28 mouse cellular contexts compared by ENCODE assay signal in genomic region chr15:67545745-67546144, GRCm38 (mm10).
DNase-seq lines count a peak whose midpoint lies in the region; ATAC-seq and TF ChIP-seq lines count a peak whose summit lies in the region.
"Had no signal": no experiment of that assay in that cellular context is flagged by ENCODE, and none has a peak within 500 bp of the region (broad histone marks: within the 10 kb centered on the region; RNA-seq: fewer than 3 reads in every experiment).

No protein-coding gene starts in this region.

- TF ChIP-seq EP300 in liver, postnatal 0 days (IDR thresholded peaks at IDR 0.05; ENCODE audit: low read depth) = no peak

- H3K36me3 ChIP-seq in neural tube, embryonic 15.5 days = no peaks in the 10 kb centered on the region
- H3K36me3 ChIP-seq in liver, postnatal 0 days (replicated peaks; ENCODE audit: insufficient read depth, low read length) = no peaks in the 10 kb centered on the region
- H3K36me3 ChIP-seq: embryonic facial prominence, embryonic 13.5 days; embryonic facial prominence, embryonic 15.5 days; forebrain, embryonic 10.5 days; forebrain, embryonic 12.5 days; G1E had no signal

- peaks cover 12% of the 10 kb centered on the region for H3K4me1 ChIP-seq in neural tube, embryonic 15.5 days
- no peaks in the 10 kb centered on the region for H3K4me1 ChIP-seq in liver, postnatal 0 days (ENCODE audit: insufficient read depth)
- H3K4me1 ChIP-seq: embryonic facial prominence, embryonic 13.5 days; embryonic facial prominence, embryonic 15.5 days; forebrain, embryonic 10.5 days; forebrain, embryonic 12.5 days had no signal

- no peak overlapping the region for H3K4me3 ChIP-seq in neural tube, embryonic 15.5 days (replicated peaks)
- H3K4me3 ChIP-seq in liver, postnatal 0 days (ENCODE audit: low read depth, low read length) = no peak overlapping the region
- H3K4me3 ChIP-seq: embryonic facial prominence, embryonic 13.5 days; embryonic facial prominence, embryonic 15.5 days; erythroblast, embryonic 14.5 days; forebrain, embryonic 10.5 days; forebrain, embryonic 12.5 days had no signal

- H3K9me3 ChIP-seq in neural tube, embryonic 15.5 days (replicated peaks) = no peaks in the 10 kb centered on the region
- H3K9me3 ChIP-seq in liver, postnatal 0 days (ENCODE audit: low read length) = no peaks in the 10 kb centered on the region
- H3K9me3 ChIP-seq: embryonic facial prominence, embryonic 13.5 days; embryonic facial prominence, embryonic 15.5 days; forebrain, embryonic 10.5 days; forebrain, embryonic 12.5 days; G1E had no signal

- H3K27me3 ChIP-seq in neural tube, embryonic 15.5 days (replicated peaks) = no peaks in the 10 kb centered on the region
- no peaks in the 10 kb centered on the region for H3K27me3 ChIP-seq in liver, postnatal 0 days (ENCODE audit: insufficient read depth, low read length)
- H3K27me3 ChIP-seq: CH12.LX; embryonic facial prominence, embryonic 13.5 days; embryonic facial prominence, embryonic 15.5 days; forebrain, embryonic 12.5 days had no signal

- WGBS in neural tube, embryonic 15.5 days = 89% methylated on average over 6 of the region's 6 CpGs
- WGBS in liver, postnatal 0 days (ENCODE audit: insufficient replicate concordance) = 48% methylated on average over 6 of the region's 6 CpGs

- DNase-seq in 416B (ENCODE audit: low read depth) = peak; percentile 20
- peak; percentile 25 for DNase-seq in CD4-positive, CD25-positive, alpha-beta regulatory T cell, adult 2 months (ENCODE audit: low read depth, low spot score)
- DNase-seq in liver, postnatal 0 days = no peak
- no peak for DNase-seq in thymus, adult 18-20 months
- no peak for DNase-seq in layer of hippocampus, postnatal 36 days
- DNase-seq: adrenal gland, adult 2 months; adrenal gland, postnatal 10 days; adrenal gland, postnatal 25 days; cerebellum, adult 11 months; cerebellum, adult 18-20 months; cerebellum, adult 8-10 months; cerebellum, adult 9-11 months; cerebellum, postnatal 14 days; cerebellum, postnatal 36 days; embryo, embryonic 11 days had no signal

- ATAC-seq in activated CD4-positive, CD25-positive, alpha-beta regulatory T cell, adult 4 months = peak; percentile 40
- ATAC-seq in inflammation-experienced regulatory T-cells, adult 6 months = peak; percentile 90
- ATAC-seq in neural tube, embryonic 15.5 days (ENCODE audit: low FRiP score) = no peak
- no peak for ATAC-seq in liver, postnatal 0 days
- ATAC-seq: forebrain, embryonic 14.5 days; forebrain, embryonic 16.5 days; Patski had no signal

- no peak overlapping the region for H3K9ac ChIP-seq in neural tube, embryonic 15.5 days (replicated peaks)
- no peak overlapping the region for H3K9ac ChIP-seq in liver, postnatal 0 days (replicated peaks)
- H3K9ac ChIP-seq: embryonic facial prominence, embryonic 13.5 days; embryonic facial prominence, embryonic 15.5 days; forebrain, embryonic 12.5 days had no signal

- no peak overlapping the region for H3K27ac ChIP-seq in neural tube, embryonic 15.5 days (replicated peaks)
- H3K27ac ChIP-seq in liver, postnatal 0 days (ENCODE audit: low read depth) = no peak overlapping the region
- H3K27ac ChIP-seq: embryonic facial prominence, embryonic 13.5 days; embryonic facial prominence, embryonic 15.5 days; forebrain, embryonic 10.5 days; forebrain, embryonic 12.5 days had no signal

- H3K4me2 ChIP-seq in neural tube, embryonic 15.5 days = no peak overlapping the region
- H3K4me2 ChIP-seq in liver, postnatal 0 days (ENCODE audit: low read depth, low read length) = no peak overlapping the region
- H3K4me2 ChIP-seq: embryonic facial prominence, embryonic 13.5 days; embryonic facial prominence, embryonic 15.5 days; forebrain, embryonic 12.5 days had no signal

- no peak for TF ChIP-seq CTCF in liver, postnatal 0 days (IDR thresholded peaks at IDR 0.05; ENCODE audit: low read depth)

Comparison
In these comparisons a context has a peak if more than half of its experiments do, and no peak if none do; other contexts are left out.
1. DNase-seq: peak in 416B (single experiment) and CD4-positive, CD25-positive, alpha-beta regulatory T cell, adult 2 months (single experiment); none in liver, postnatal 0 days (single experiment), thymus, adult 18-20 months (0 of 2) and layer of hippocampus, postnatal 36 days (0 of 2).
2. ATAC-seq: peak in activated CD4-positive, CD25-positive, alpha-beta regulatory T cell, adult 4 months (single experiment) and inflammation-experienced regulatory T-cells, adult 6 months (single experiment); none in neural tube, embryonic 15.5 days (single experiment) and liver, postnatal 0 days (single experiment).